Mouse (Mus musculus) heart, postnatal 0 days (tissue): ENCODE results near the gene Cldn11. TPM values are rescaled to one million over a fixed set of nuclear protein-coding genes. Genes with fewer than 3 reads are reported as not detected.

Experiments used
- ATAC-seq: fragments of 200-750 bp; cut with Nextera tagmentation; 2 replicates; pipeline ENCODE4 v1.8.0; 2017; ENCODE audit warnings: low read depth, moderate number of reproducible peaks, moderate library complexity; ENCODE audit not compliant: insufficient read depth
- DNase-seq: peaks from one replicate; pipeline ENCODE4 v3.0.0-alpha.2; 2016; ENCODE audit warnings: low spot score
- H3K27ac ChIP-seq: fragments of 300-500 bp; sonication (generic); 2 replicates; pipeline ENCODE4 v1.5.1; 2014; ENCODE audit warnings: low read depth, mild to moderate bottlenecking
- H3K27me3 ChIP-seq: fragments of 300-500 bp; sonication (generic); 2 replicates; pipeline ENCODE4 v1.6.1; 2014; ENCODE audit warnings: low read length, mixed read lengths; ENCODE audit not compliant: control insufficient read depth, insufficient read depth
- H3K36me3 ChIP-seq: fragments of 300-500 bp; sonication (generic); replicated peaks from 2 replicates; pipeline ENCODE4 v1.6.1; 2014; ENCODE audit warnings: low read length, mixed read lengths; ENCODE audit not compliant: control insufficient read depth, insufficient read depth
- H3K4me1 ChIP-seq: fragments of 300-500 bp; sonication (generic); 2 replicates; pipeline ENCODE4 v1.6.1; 2014; ENCODE audit warnings: antibody characterized with exemption; ENCODE audit not compliant: control insufficient read depth, insufficient read depth
- H3K4me2 ChIP-seq: fragments of 300-500 bp; sonication (generic); 2 replicates; pipeline ENCODE4 v1.6.1; 2014; ENCODE audit warnings: low read depth, mild to moderate bottlenecking, low read length, moderate library complexity
- H3K4me3 ChIP-seq: fragments of 300-500 bp; sonication (generic); 2 replicates; pipeline ENCODE4 v1.5.1; 2014; ENCODE audit warnings: low read depth, low read length
- H3K9ac ChIP-seq: fragments of 300-500 bp; sonication (generic); replicated peaks from 2 replicates; pipeline ENCODE4 v1.6.1; 2014; ENCODE audit warnings: low read depth, low read length, mixed read lengths
- H3K9me3 ChIP-seq: fragments of 300-500 bp; sonication (generic); replicated peaks from 2 replicates; pipeline ENCODE4 v1.6.1; 2016; ENCODE audit warnings: low read length; ENCODE audit not compliant: control insufficient read depth
- CTCF ChIP-seq: IDR thresholded peaks from 2 replicates; pipeline ENCODE4 v1.5.1; 2016; ENCODE audit warnings: antibody characterized with exemption, control low read depth, low read depth
- EP300 ChIP-seq: IDR thresholded peaks from 2 replicates; pipeline ENCODE4 v1.6.1; 2016; ENCODE audit warnings: antibody characterized with exemption, low read depth
- WGBS: fragments of 180-500 bp; shearing (Covaris S2); extraction: QIAGEN DNeasy Blood & Tissue Kit; methylation state at CpG from one replicate; pipeline ENCODE4 v1.1.7; 2014; 5-methylcytosine and 5-hydroxymethylcytosine counted together
- polyA plus RNA-seq: library from polyadenylated mRNA; unstranded; fragments of >200 nt; fragmentation: Nextera tagmentation; extraction: Ambion mirVana; gene quantifications from 2 replicates; pipeline ENCODE4 v1.2.1, GENCODE M21; 2015
- total RNA-seq: library from RNA; depleted of rRNA; stranded (reverse); fragments of >200 nt; gene quantifications from 2 replicates; pipeline ENCODE4 v1.2.3, GENCODE M21; 2014; ENCODE audit warnings: low replicate concordance

Gene Cldn11
- total and polyA plus RNA-seq, 2 experiments from 2014 or later = 4.8 to 9.3 TPM

GRCm38 (mm10) chr3:31109108-31109507 is 40.6 kb upstream of the Cldn11 start:
- Histone ChIP-seq H3K9me3 (no peaks in the 10 kb centered on the region), H3K4me3 (no peak overlapping the region), H3K4me2 (no peak overlapping the region), H3K27ac (no peak overlapping the region), H3K36me3 (peaks cover 15% of the 10 kb centered on the region), H3K9ac (no peak overlapping the region), H3K27me3 (no peaks in the 10 kb centered on the region), H3K4me1 (peaks cover 9% of the 10 kb centered on the region; the same call in 1 of the 2 replicates)
- peak; percentile 38 for TF ChIP-seq CTCF
- no peak for TF ChIP-seq EP300
- DNase-seq (peak; percentile 69), ATAC-seq (peak; percentile 57; the same call in 1 of the 2 replicates)
- WGBS = 55% methylated on average over 3 of the region's 3 CpGs

GRCm38 (mm10) chr3:31123098-31123497 is 26.6 kb upstream of the Cldn11 start:
- H3K36me3 ChIP-seq = peaks cover 30% of the 10 kb centered on the region
- no peak for ATAC-seq

GRCm38 (mm10) chr3:31126303-31126702 is 23.4 kb upstream of the Cldn11 start:
- no peak overlapping the region for H3K4me2 ChIP-seq
- no peak overlapping the region for H3K27ac ChIP-seq
- ATAC-seq = no peak
- WGBS = 54% methylated on average over 4 of the region's 4 CpGs
- no peaks in the 10 kb centered on the region for H3K4me1 ChIP-seq
- no peak overlapping the region for H3K9ac ChIP-seq
- H3K4me3 ChIP-seq = no peak overlapping the region
- no peaks in the 10 kb centered on the region for H3K27me3 ChIP-seq
- no peak for TF ChIP-seq EP300
- TF ChIP-seq CTCF = no peak
- peaks cover 1% of the 10 kb centered on the region for H3K36me3 ChIP-seq
- H3K9me3 ChIP-seq = no peaks in the 10 kb centered on the region
- peak; percentile 12 for DNase-seq

More at GRCm38 (mm10) chr3:31123098-31123497, 26.6 kb upstream of the Cldn11 start:
- Histone ChIP-seq H3K27ac (no peak overlapping the region), H3K4me1 (no peaks in the 10 kb centered on the region), H3K4me2 (no peak overlapping the region), H3K4me3 (no peak overlapping the region), H3K9ac (no peak overlapping the region), H3K27me3 (no peaks in the 10 kb centered on the region), H3K9me3 (no peaks in the 10 kb centered on the region)
- WGBS = 73% methylated on average over 4 of the region's 4 CpGs
- DNase-seq = no peak
- no peak for TF ChIP-seq EP300
- TF ChIP-seq CTCF = no peak

DNA sequence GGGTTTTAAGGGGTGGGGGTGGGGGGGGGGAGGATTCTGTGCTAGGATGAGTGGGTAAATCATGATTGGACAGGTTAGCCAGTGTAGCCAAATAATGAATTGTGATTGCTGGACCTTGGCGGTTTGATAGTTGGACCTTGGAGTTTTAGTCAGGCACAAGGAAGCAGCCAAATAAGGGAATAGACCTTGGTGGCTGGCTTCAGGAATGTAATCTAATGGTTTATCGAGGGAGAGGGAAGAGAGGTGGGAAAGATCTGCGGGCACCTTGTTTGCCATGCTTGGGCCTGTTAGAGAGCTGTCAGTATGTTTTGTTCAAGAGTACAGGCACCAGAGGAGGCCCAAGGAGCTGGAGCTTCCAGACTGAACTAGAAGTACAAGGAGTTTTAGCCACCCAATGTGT is 22.9 kb upstream of the Cldn11 start:
- no peak for TF ChIP-seq CTCF
- ATAC-seq = no peak
- Histone ChIP-seq H3K27ac (no peak overlapping the region), H3K36me3 (no peaks in the 10 kb centered on the region; the same call in 1 of the 2 replicates), H3K4me2 (no peak overlapping the region), H3K27me3 (no peaks in the 10 kb centered on the region), H3K9me3 (no peaks in the 10 kb centered on the region), H3K4me1 (no peaks in the 10 kb centered on the region), H3K9ac (no peak overlapping the region), H3K4me3 (no peak overlapping the region)
- no peak for DNase-seq
- 56% methylated on average over 3 of the region's 3 CpGs for WGBS

DNA sequence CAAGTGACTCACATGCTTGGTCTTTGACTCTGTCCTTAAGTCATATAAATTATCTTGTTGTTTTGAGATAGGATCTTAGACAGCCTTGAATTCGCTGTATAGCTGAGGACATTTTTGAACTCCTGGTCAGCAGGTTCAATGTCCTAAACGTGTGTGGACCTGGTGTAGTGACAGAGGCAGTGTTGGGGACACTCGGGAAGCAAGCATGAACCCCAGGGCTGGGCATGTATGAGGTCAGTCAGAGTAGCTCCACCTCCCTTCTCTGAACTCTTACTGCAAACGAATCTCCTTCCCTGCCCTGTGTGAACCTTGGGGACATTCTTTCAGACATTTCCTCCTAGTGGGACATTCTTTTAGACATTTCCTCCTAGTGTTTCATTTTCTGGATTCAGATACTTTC is 20.0 kb upstream of the Cldn11 start:
- Histone ChIP-seq H3K9me3 (no peaks in the 10 kb centered on the region), H3K4me3 (no peak overlapping the region), H3K4me2 (no peak overlapping the region), H3K27me3 (no peaks in the 10 kb centered on the region), H3K4me1 (no peaks in the 10 kb centered on the region), H3K27ac (no peak overlapping the region), H3K36me3 (no peaks in the 10 kb centered on the region), H3K9ac (no peak overlapping the region)
- ATAC-seq = no peak
- TF ChIP-seq EP300 (no peak), CTCF (no peak)
- 29% methylated on average over 4 of the region's 4 CpGs for WGBS
- no peak for DNase-seq

DNA sequence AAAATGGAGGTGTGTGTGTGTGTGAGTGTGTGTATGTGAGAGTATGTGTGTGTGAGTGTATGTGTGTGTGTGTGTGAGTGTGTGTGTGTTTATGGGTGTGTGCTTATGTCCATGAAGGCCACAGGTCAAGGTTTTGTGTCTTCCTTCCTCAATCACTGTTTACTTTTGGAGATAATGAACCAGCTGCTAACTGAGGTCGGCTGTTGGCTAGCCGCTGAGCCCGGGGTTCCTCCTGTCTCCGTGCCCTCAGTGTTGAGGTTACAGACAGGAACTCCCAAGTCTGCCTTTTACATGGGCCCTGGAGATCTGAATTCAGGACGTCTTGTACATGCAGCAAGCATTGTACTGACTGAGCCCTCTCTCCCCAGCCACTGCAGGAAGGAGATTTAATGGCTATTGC is 16.1 kb upstream of the Cldn11 start:
- 36% methylated on average over 5 of the region's 5 CpGs for WGBS
- H3K27me3 ChIP-seq = no peaks in the 10 kb centered on the region
- TF ChIP-seq EP300 (no peak), CTCF (no peak)
- no peak overlapping the region for H3K4me3 ChIP-seq
- no peak; the same call in 1 of the 2 replicates for ATAC-seq
- no peak overlapping the region for H3K27ac ChIP-seq
- no peaks in the 10 kb centered on the region for H3K9me3 ChIP-seq
- DNase-seq = no peak
- no peaks in the 10 kb centered on the region for H3K4me1 ChIP-seq
- no peak overlapping the region for H3K9ac ChIP-seq
- H3K36me3 ChIP-seq = no peaks in the 10 kb centered on the region
- H3K4me2 ChIP-seq = no peak overlapping the region
